Comparison of ENCODE assay signal across 8 mouse cellular contexts in genomic region chr13:31820587-31821017, GRCm38 (mm10). TPM values are rescaled to one million over a fixed set of nuclear protein-coding genes. Genes with fewer than 3 reads are reported as not detected.
A peak's percentile ranks its signal among the peaks of the same experiment; 100 is the strongest.
DNase-seq lines count a peak whose midpoint lies in the region; ATAC-seq lines count a peak whose summit lies in the region.

No protein-coding gene starts in this region.

- peak; percentile 95 for DNase-seq in heart, adult 11 months
- no peak for DNase-seq in heart, postnatal 25 days (ENCODE audit: low spot score)
- DNase-seq in kidney, postnatal 10 days = peak; percentile 68
- DNase-seq in midbrain, embryonic 14.5 days = peak; percentile 65
- DNase-seq in T-cell, adult 2 months (ENCODE audit: low spot score) = no peak
- no peak for DNase-seq in cerebellum, adult 9-11 months

- H3K4me3 ChIP-seq in heart, embryonic 14.5 days (ENCODE audit: control insufficient read depth in 1 of 2, insufficient read depth in 1 of 2, low read depth in 1 of 2, low read length in 2 of 2) = peak overlapping the region; percentile 27 to 41
- H3K4me3 ChIP-seq in midbrain, embryonic 14.5 days (replicated peaks; ENCODE audit: low read depth, low read length) = peak overlapping the region; percentile 12

- H3K4me1 ChIP-seq in heart, embryonic 14.5 days (ENCODE audit: control insufficient read depth in 2 of 2, insufficient read depth in 2 of 2, low read length in 2 of 2) = peaks cover 16 to 34% of the 10 kb centered on the region in 2 experiments
- H3K4me1 ChIP-seq in midbrain, embryonic 14.5 days (ENCODE audit: control insufficient read depth, insufficient read depth, low read length) = no peaks in the 10 kb centered on the region

- peak; percentile 85 for ATAC-seq in common myeloid progenitor, adult 5-6 weeks (replicated peaks; ENCODE audit: low read depth, poor library complexity, severe bottlenecking)
- peak; percentile 78 for ATAC-seq in heart, embryonic 14.5 days (ENCODE audit: insufficient number of reproducible peaks, insufficient read depth, low FRiP score, low read depth)
- ATAC-seq in midbrain, embryonic 14.5 days (ENCODE audit: low FRiP score, low TSS enrichment) = peak; percentile 64; the same call in 1 of the 2 replicates

- WGBS in heart, embryonic 14.5 days = 2% methylated on average over 16 of the region's 16 CpGs
- 3% methylated on average over 16 of the region's 16 CpGs for WGBS in midbrain, embryonic 14.5 days

- intact Hi-C loops in heart, postnatal 25 days (cut with DNase I) = no loop called here

- H3K36me3 ChIP-seq in heart, embryonic 14.5 days (ENCODE audit: control insufficient read depth, insufficient read depth, low read length) = no peaks in the 10 kb centered on the region
- no peaks in the 10 kb centered on the region for H3K36me3 ChIP-seq in midbrain, embryonic 14.5 days (ENCODE audit: control insufficient read depth, insufficient read depth, low read length)

- peak overlapping the region; percentile 61 to 74 for H3K27ac ChIP-seq in heart, embryonic 14.5 days (replicated peaks in 1 of 2; ENCODE audit: control insufficient read depth in 1 of 2, insufficient read depth in 1 of 2, low read depth in 2 of 2, low read length in 2 of 2)
- H3K27ac ChIP-seq in midbrain, embryonic 14.5 days (replicated peaks; ENCODE audit: low read depth, low read length) = no peak overlapping the region

- H3K27me3 ChIP-seq in heart, embryonic 14.5 days (ENCODE audit: control insufficient read depth, insufficient read depth, low read length) = peaks cover 22% of the 10 kb centered on the region; the same call in 1 of the 2 replicates
- peaks cover 41% of the 10 kb centered on the region for H3K27me3 ChIP-seq in midbrain, embryonic 14.5 days (ENCODE audit: control insufficient read depth, insufficient read depth, low read length)

- H3K4me2 ChIP-seq in heart, embryonic 14.5 days (ENCODE audit: low read length) = peak overlapping the region; percentile 76
- H3K4me2 ChIP-seq in midbrain, embryonic 14.5 days (ENCODE audit: low read length) = peak overlapping the region; percentile 46

- H3K9ac ChIP-seq in heart, embryonic 14.5 days (ENCODE audit: low read length) = peak overlapping the region; percentile 74
- no peak overlapping the region for H3K9ac ChIP-seq in midbrain, embryonic 14.5 days (replicated peaks; ENCODE audit: low read length)

- no peaks in the 10 kb centered on the region for H3K9me3 ChIP-seq in heart, embryonic 14.5 days (ENCODE audit: control insufficient read depth, low read length)
- no peaks in the 10 kb centered on the region for H3K9me3 ChIP-seq in midbrain, embryonic 14.5 days (ENCODE audit: control insufficient read depth, low read length)

RNA-seq across cellular contexts. Expression of gene Foxc1, which starts 14.2 kb away (rescaled TPM):
- 1 to 10 TPM; 5.1 to 5.8 TPM for total RNA-seq in heart, postnatal 25 days (2021)
- not detected in 2 replicates for total RNA-seq in common myeloid progenitor, adult 5-6 weeks (2017)
- 4.3 and 5.0 TPM in 2 replicates for polyA plus RNA-seq in heart, embryonic 14.5 days (2014; fragmentation: Nextera tagmentation; extraction: Ambion mirVana)
- polyA plus RNA-seq in midbrain, embryonic 14.5 days (2014; fragmentation: Nextera tagmentation; extraction: Ambion mirVana) = 0.72 and 1.7 TPM in 2 replicates

Comparison
In these comparisons a context has a peak if more than half of its experiments do, and no peak if none do; other contexts are left out.
1. DNase-seq: peak in heart, adult 11 months (single experiment), kidney, postnatal 10 days (single experiment) and midbrain, embryonic 14.5 days (single experiment); none in heart, postnatal 25 days (single experiment), T-cell, adult 2 months (single experiment) and cerebellum, adult 9-11 months (single experiment).
2. Peak in every context shown above with its lines, with median percentiles within 50 percentile points of each other: ATAC-seq.